Mouse (Mus musculus) bone marrow, adult 2 months (tissue): Measurements from ENCODE around the gene Large2.

Source experiments
- CTCF ChIP-seq: fragments of 200-500 bp; IDR thresholded peaks from 2 replicates; pipeline ENCODE4 v1.5.1; 2011; ENCODE audit warnings: low read length, control low read depth; ENCODE audit not compliant: control insufficient read depth, insufficient read depth
- POLR2A ChIP-seq: fragments of 200-500 bp; IDR thresholded peaks from 2 replicates; pipeline ENCODE4 v1.6.1; 2011; ENCODE audit warnings: low read depth, mild to moderate bottlenecking, control low read depth, low read length, borderline replicate concordance; ENCODE audit not compliant: control insufficient read depth

DNA sequence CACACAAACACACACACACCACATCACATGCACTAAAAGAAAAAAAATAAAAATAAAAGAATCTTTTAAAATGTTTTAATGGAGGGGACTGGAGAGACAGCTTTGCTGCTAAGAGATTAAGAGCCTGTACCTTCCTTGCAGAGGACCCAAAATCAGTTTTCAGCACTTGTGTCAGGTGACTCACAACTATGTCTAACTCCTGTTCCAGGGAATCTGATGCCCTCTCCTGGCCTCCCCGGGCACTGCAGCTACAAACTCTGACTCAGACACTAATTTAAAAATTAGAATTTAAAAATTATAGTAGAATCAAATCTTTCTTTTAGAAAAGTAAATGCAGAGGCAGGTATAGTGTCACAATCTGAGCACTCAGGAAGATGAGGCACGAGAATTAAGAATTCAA lies 52.0 kb downstream of the Large2 start:
- peak; percentile 50 for TF ChIP-seq CTCF
- TF ChIP-seq POLR2A, result no peak
